Mouse (Mus musculus) left cerebral cortex, postnatal 36 days (tissue): ENCODE results near the gene Ccne1. TPM values are rescaled to one million over a fixed set of nuclear protein-coding genes. Genes with fewer than 3 reads are reported as not detected.

Experiments
- DNase-seq, 2 experiments: peaks; one replicate each; pipeline ENCODE4 v3.0.0; 2021 to 2022; ENCODE audit warnings: low spot score in 2 of 2, mixed read lengths in 1 of 2
- intact Hi-C: fragments of 180-260 bp; cut with DNase I; formaldehyde crosslinking; loops from one replicate; pipeline ENCODE4 v1.15.1; 2025
- total RNA-seq, 2 experiments: library from RNA; stranded (reverse); gene quantifications; 2 replicates each; pipeline ENCODE4 v1.2.3; 2021

Gene Ccne1
- total RNA-seq, 2 experiments from 2014 or later = 17.8 to 19.8 TPM

GRCm38 (mm10) chr7:38106711-38107311, 523 bp downstream of the Ccne1 start:
- intact Hi-C loops = loop anchor here (1.0 kb wide), 1 partner anchor 22 kb away; no protein-coding TSS in a partner anchor
- DNase-seq = peak; percentile 17 to 28

- intact Hi-C loops = no loop called here
- DNase-seq = no peak
Measured at GRCm38 (mm10) chr7:38105379-38105778, 2.0 kb downstream of the Ccne1 start.

GRCm38 (mm10) chr7:38104097-38104496, 3.2 kb downstream of the Ccne1 start:
- DNase-seq = no peak

GRCm38 (mm10) chr7:38094353-38094752, 13.0 kb downstream of the Ccne1 start:
- no peak for DNase-seq
- intact Hi-C loops = no loop called here

More at GRCm38 (mm10) chr7:38104097-38104496, 3.2 kb downstream of the Ccne1 start:
- intact Hi-C loops = no loop called here

GRCm38 (mm10) chr7:38093101-38093500, 14.2 kb downstream of the Ccne1 start:
- DNase-seq = no peak
- intact Hi-C loops = no loop called here

- intact Hi-C loops = loop anchor here (5.0 kb wide), 1 partner anchor 77 kb away; no protein-coding TSS in a partner anchor
- DNase-seq = no peak
Measured at GRCm38 (mm10) chr7:38089930-38090675, 17.2 kb downstream of the Ccne1 start.

- DNase-seq = no peak
- intact Hi-C loops = loop anchor here (5.0 kb wide), 1 partner anchor 79 kb away; no protein-coding TSS in a partner anchor
Measured at GRCm38 (mm10) chr7:38088456-38088855, 18.9 kb downstream of the Ccne1 start.

- DNase-seq = peak; percentile 65 to 77
- intact Hi-C loops = loop anchor here (5.0 kb wide), 1 partner anchor 79 kb away; no protein-coding TSS in a partner anchor
Measured at GRCm38 (mm10) chr7:38087856-38088255, 19.5 kb downstream of the Ccne1 start.

GRCm38 (mm10) chr7:38086401-38086800, 20.9 kb downstream of the Ccne1 start:
- intact Hi-C loops = loop anchor here (5.0 kb wide), 1 partner anchor 81 kb away; no protein-coding TSS in a partner anchor
- DNase-seq = no peak

GRCm38 (mm10) chr7:38085573-38086211, 21.6 kb downstream of the Ccne1 start:
- intact Hi-C loops = loop anchor here (1.0 to 5.0 kb wide), 2 partner anchors 22 to 82 kb away; partner anchors contain the start of gene Ccne1
- peak in 1 of 2 experiments; percentile 38 for DNase-seq

GRCm38 (mm10) chr7:38084778-38085572, 22.4 kb downstream of the Ccne1 start:
- DNase-seq = peak; percentile 99 to 100
- intact Hi-C loops = loop anchor here (1.0 to 5.0 kb wide), 2 partner anchors 22 to 82 kb away; partner anchors contain the start of gene Ccne1

GRCm38 (mm10) chr7:38082971-38083370, 24.4 kb downstream of the Ccne1 start:
- intact Hi-C loops = no loop called here

GRCm38 (mm10) chr7:38077189-38077588, 30.1 kb downstream of the Ccne1 start:
- DNase-seq = no peak
- intact Hi-C loops = no loop called here

More at GRCm38 (mm10) chr7:38082971-38083370, 24.4 kb downstream of the Ccne1 start:
- DNase-seq = no peak

GRCm38 (mm10) chr7:38075487-38075886, 31.8 kb downstream of the Ccne1 start:
- no peak for DNase-seq
- intact Hi-C loops = no loop called here

- intact Hi-C loops = loop anchor here (5.0 kb wide), 1 partner anchor 703 kb away; no protein-coding TSS in a partner anchor
- DNase-seq = no peak
Measured at GRCm38 (mm10) chr7:38074920-38075319, 32.4 kb downstream of the Ccne1 start.

- DNase-seq = no peak
- intact Hi-C loops = loop anchor here (5.0 kb wide), 1 partner anchor 702 kb away; no protein-coding TSS in a partner anchor
Measured at GRCm38 (mm10) chr7:38074514-38074913, 32.8 kb downstream of the Ccne1 start.

GRCm38 (mm10) chr7:38073782-38074181, 33.6 kb downstream of the Ccne1 start:
- DNase-seq = peak; percentile 60 to 64
- intact Hi-C loops = loop anchor here (5.0 kb wide), 1 partner anchor 701 kb away; no protein-coding TSS in a partner anchor

- intact Hi-C loops = loop anchor here (5.0 kb wide), 1 partner anchor 699 kb away; no protein-coding TSS in a partner anchor
- DNase-seq = no peak
Measured at GRCm38 (mm10) chr7:38071065-38071464, 36.3 kb downstream of the Ccne1 start.

GRCm38 (mm10) chr7:38070663-38071062, 36.7 kb downstream of the Ccne1 start:
- no peak for DNase-seq
- intact Hi-C loops = loop anchor here (5.0 kb wide), 1 partner anchor 698 kb away; no protein-coding TSS in a partner anchor
